Mouse (Mus musculus): ENCODE data around the gene Elane.

The Elane gene

GRCm38 (mm10) chr10:79916081-79916480, 30.0 kb downstream of the Elane start:
- no peak for DNase-seq

- DNase-seq, result peak; percentile 88 to 96
Observed at GRCm38 (mm10) chr10:79916808-79917531, 30.9 kb downstream of the Elane start, which contains the start of gene Kiss1r. Gene Kiss1r, plus strand, starts transcription at chr10:79916971.

GRCm38 (mm10) chr10:79917532-79918100, 31.6 kb downstream of the Elane start:
- DNase-seq, result no peak

DNA sequence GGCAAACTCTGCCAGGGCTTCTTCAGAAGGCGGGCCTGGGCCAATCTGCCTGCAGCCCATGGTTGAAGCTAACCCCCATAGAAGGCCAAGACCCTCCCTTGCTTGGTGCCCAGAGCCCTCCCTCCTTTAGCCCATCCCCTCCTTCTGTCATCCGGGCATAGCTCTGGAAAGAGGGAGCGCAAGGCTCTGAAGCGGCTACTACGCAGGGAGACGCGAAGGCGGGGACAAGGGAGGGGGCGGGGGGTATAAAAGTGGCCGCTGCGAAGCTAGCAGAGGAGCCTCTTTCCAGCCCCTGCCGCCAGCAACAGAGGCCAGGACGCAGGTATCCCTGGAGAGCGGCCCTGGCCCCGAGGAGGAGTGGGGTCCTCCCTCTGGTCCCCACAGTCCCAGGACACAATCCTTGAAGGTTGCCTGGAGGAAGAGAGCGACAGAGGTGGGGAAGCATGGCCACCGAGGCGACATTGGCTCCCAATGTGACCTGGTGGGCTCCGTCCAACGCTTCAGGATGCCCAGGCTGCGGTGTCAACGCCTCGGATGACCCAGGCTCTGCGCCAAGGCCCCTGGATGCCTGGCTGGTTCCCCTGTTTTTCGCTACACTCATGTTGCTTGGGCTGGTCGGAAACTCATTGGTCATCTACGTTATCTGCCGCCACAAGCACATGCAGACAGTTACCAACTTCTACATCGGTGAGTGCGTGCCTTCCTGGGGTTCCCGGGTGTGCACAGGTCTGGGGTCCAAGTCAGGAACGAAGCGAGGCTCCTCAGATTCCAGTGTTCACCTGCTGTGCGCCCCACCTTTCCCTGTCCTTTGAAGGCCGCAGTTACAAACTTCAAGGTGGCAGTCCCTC, 32.4 kb downstream of the Elane start:
- peak in 1 of 2 experiments; percentile 55 for DNase-seq

GRCm38 (mm10) chr10:79919251-79919849, 33.3 kb downstream of the Elane start:
- DNase-seq, result peak in 1 of 2 experiments; percentile 57

DNA sequence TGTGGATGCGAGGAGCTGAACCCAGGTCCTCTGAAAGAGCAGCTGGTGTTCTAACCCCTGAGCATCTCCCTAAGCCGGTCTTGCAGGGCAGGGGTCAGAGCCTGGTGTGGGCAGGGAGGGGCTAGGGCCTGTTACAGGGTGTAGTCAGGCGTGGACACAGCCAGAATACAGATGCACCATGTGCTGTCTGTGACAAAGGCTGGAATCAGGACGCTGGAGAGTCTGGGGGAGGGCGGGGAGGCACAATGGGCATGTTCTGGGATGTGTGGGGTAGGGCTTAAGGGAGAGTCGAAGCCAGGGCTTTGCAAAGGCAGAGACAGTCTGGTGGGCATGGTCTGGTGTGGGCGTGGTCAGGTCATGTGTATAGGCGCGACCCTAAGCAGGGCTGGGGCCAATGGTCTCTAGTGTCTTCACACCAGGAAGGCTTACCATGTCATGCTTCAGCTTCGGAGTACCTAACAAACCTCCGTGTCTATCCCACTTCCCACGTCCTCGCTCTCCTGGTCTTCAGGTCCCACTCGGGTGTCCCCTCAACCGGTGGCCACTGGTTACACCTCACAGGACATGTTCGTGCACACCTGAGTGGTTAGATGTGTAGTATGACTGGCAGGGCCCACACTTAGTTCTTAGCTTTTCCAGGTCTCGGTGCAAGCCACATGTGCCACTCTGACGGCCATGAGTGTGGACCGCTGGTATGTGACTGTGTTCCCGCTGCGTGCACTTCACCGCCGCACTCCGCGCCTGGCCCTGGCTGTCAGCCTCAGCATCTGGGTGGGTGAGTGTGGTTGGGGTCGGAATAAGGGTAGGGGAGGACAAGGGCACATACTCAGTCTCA, 34.2 kb downstream of the Elane start:
- DNase-seq, result no peak

GRCm38 (mm10) chr10:79920958-79921535, 35.0 kb downstream of the Elane start, which contains the start of gene R3hdm4:
Gene R3hdm4, minus strand, starts transcription at chr10:79921208.
- no peak for DNase-seq

DNA sequence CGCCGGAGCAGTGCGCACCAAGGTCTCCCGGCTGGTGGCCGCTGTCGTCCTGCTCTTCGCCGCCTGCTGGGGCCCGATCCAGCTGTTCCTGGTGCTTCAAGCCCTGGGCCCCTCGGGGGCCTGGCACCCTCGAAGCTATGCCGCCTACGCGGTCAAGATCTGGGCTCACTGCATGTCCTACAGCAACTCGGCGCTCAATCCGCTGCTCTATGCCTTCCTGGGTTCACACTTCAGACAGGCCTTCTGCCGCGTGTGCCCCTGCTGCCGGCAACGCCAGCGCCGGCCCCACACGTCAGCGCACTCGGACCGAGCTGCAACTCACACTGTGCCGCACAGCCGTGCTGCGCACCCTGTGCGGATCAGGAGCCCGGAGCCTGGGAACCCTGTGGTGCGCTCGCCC, 35.5 kb downstream of the Elane start:
- no peak for DNase-seq

DNA sequence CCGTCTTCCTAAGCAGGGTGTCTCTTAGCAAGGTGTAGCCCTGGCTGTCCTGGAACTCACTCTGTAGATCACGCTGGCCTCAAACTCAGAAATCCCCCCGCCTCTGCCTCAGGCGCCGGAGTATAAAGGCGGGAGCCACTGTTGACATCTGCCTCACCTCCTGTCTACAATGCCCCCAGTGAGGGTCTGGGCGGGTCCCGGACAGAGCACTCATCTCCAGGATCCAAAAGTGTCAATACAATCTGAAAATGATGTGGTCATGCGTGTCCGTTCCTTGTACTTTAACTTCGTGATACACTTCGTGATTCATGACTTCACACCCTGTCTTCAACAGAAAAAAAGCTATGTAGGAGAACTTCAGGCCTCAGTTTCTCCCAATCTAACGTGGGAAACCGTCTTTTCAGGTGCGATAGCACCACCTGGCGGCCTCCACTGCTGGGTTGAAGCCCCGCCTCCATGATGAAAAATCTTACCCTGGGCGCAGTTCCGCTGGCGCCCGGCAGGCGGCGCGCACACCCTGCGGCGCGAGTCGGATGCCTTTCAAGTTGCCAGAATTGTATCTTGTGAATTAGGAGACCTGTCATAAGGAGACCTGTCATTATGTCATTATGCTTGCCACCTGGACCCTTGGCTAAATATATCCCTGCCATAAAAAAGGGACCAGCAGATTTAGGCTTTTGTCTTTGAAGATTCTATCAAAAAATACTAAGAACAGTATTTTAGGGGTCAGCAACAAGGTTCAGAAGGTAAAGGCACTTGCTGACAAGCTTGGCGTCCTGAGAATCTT, 39.1 kb downstream of the Elane start:
- DNase-seq, result peak; percentile 88 to 97

GRCm38 (mm10) chr10:79925785-79926490, 39.9 kb downstream of the Elane start:
- DNase-seq, result no peak

DNA sequence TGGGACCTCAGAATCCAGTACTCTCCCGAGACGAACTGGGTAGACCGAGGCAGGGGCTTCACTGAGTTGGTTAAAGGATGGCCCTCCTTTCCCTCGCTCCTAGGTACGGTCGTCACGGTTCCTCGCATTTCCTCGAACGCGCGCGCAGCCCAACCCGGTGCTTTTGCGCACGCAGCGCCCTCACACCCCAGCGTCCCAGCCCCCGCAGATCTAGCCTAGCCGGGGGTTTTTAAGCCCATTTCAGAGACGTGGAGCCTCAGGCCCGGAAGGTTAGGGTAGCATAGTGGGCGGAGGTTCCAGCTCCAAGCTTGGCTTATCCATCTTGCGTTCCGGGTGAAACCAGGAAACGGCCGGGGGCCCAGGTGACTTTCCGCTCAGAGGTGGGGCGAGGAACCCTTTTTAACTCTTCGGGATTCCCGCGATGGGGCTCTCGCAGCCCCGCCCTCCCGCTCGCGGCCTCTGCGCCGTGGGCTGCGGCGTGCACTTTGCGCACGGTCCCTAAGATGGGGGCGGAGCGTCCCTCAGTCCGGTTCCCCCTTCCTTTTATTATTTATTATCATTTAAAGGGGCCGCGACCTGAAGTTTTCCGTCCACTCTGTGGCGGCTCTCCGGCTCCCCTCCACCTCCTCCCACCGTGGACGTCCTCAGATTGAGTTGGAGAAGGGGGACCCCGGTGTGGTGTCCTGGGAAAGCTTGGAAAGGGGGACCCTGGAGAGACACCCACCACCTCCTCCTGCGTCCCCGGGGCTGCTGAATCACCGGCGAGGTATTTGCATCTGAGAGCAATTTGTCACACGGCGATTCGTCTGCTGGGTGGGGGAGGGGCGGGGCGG, 40.7 kb downstream of the Elane start, which contains the start of gene Arid3a:
Gene Arid3a, plus strand, starts transcription at position 553 of the 833 bp plus-strand sequence.
- DNase-seq, result peak; percentile 91 to 93

GRCm38 (mm10) chr10:79927324-79928029, 41.4 kb downstream of the Elane start:
- peak in 1 of 2 experiments; percentile 72 for DNase-seq

GRCm38 (mm10) chr10:79928030-79928694, 42.1 kb downstream of the Elane start:
- peak in 1 of 2 experiments; percentile 53 for DNase-seq

- DNase-seq, result no peak
Observed at GRCm38 (mm10) chr10:79928907-79929701, 43.1 kb downstream of the Elane start.

- DNase-seq, result no peak
Observed at GRCm38 (mm10) chr10:79929967-79930825, 44.1 kb downstream of the Elane start.

GRCm38 (mm10) chr10:79930826-79931186, 44.8 kb downstream of the Elane start:
- DNase-seq, result no peak

Measured in kidney, postnatal 36 days (tissue).